Comparison of ENCODE assay signal across 11 mouse cellular contexts in genomic region chr13:38170707-38171144, GRCm38 (mm10). TPM values are rescaled to one million over a fixed set of nuclear protein-coding genes. Genes with fewer than 3 reads are reported as not detected.
DNase-seq lines count a peak whose midpoint lies in the region; ATAC-seq and TF ChIP-seq lines count a peak whose summit lies in the region.
"Had no signal": no experiment of that assay in that cellular context is flagged by ENCODE, and none has a peak within 500 bp of the region (broad histone marks: within the 10 kb centered on the region; RNA-seq: fewer than 3 reads in every experiment).

No protein-coding gene starts in this region.

- no peak overlapping the region for H3K4me3 ChIP-seq in liver, postnatal 0 days (ENCODE audit: low read depth, low read length)
- no peak overlapping the region for H3K4me3 ChIP-seq in liver, embryonic 11.5 days (ENCODE audit: low read depth, low read length)
- H3K4me3 ChIP-seq in heart, embryonic 16.5 days (ENCODE audit: low read length) = 0 out of 2 replicates have a peak overlapping the region, but pooled peaks have one; percentile 4
- H3K4me3 ChIP-seq in hindbrain, embryonic 13.5 days = no peak overlapping the region
- H3K4me3 ChIP-seq: embryonic facial prominence, embryonic 13.5 days; hindbrain, embryonic 15.5 days; liver, embryonic 12.5 days had no signal

- DNase-seq in liver, postnatal 0 days = no peak
- DNase-seq in liver, embryonic 11.5 days (ENCODE audit: low spot score) = no peak
- peak; percentile 56 to 67 for DNase-seq in kidney, postnatal 25 days
- peak; percentile 51 for DNase-seq in testis, postnatal 10 days (ENCODE audit: low spot score)
- DNase-seq in spleen, postnatal 10 days (ENCODE audit: low spot score in 2 of 2) = no peak

- no peaks in the 10 kb centered on the region for H3K27me3 ChIP-seq in liver, postnatal 0 days (ENCODE audit: insufficient read depth, low read length)
- no peaks in the 10 kb centered on the region for H3K27me3 ChIP-seq in liver, embryonic 11.5 days (replicated peaks; ENCODE audit: control insufficient read depth, insufficient read depth, low read length)
- H3K27me3 ChIP-seq in heart, embryonic 16.5 days (ENCODE audit: control insufficient read depth, insufficient read depth, low read length) = no peaks in the 10 kb centered on the region
- H3K27me3 ChIP-seq in hindbrain, embryonic 13.5 days = no peaks in the 10 kb centered on the region
- H3K27me3 ChIP-seq: embryonic facial prominence, embryonic 13.5 days; hindbrain, embryonic 15.5 days; liver, embryonic 12.5 days had no signal

- H3K36me3 ChIP-seq in liver, postnatal 0 days (replicated peaks; ENCODE audit: insufficient read depth, low read length) = peaks cover 14% of the 10 kb centered on the region; the same call in 1 of the 2 replicates
- no peaks in the 10 kb centered on the region; the same call in 1 of the 2 replicates for H3K36me3 ChIP-seq in liver, embryonic 11.5 days (ENCODE audit: control insufficient read depth, insufficient read depth, low read length)
- H3K36me3 ChIP-seq in heart, embryonic 16.5 days (ENCODE audit: control insufficient read depth, insufficient read depth) = peaks cover 52% of the 10 kb centered on the region
- no peaks in the 10 kb centered on the region for H3K36me3 ChIP-seq in hindbrain, embryonic 13.5 days
- H3K36me3 ChIP-seq: embryonic facial prominence, embryonic 13.5 days; hindbrain, embryonic 15.5 days had no signal

- H3K4me2 ChIP-seq in liver, postnatal 0 days (ENCODE audit: low read depth, low read length) = no peak overlapping the region
- H3K4me2 ChIP-seq in liver, embryonic 11.5 days = no peak overlapping the region
- H3K4me2 ChIP-seq in heart, embryonic 16.5 days (ENCODE audit: low read depth, low read length) = peak overlapping the region; percentile 60
- no peak overlapping the region for H3K4me2 ChIP-seq in hindbrain, embryonic 13.5 days
- H3K4me2 ChIP-seq: embryonic facial prominence, embryonic 13.5 days; hindbrain, embryonic 15.5 days; liver, embryonic 12.5 days had no signal

- H3K4me1 ChIP-seq in liver, postnatal 0 days (ENCODE audit: insufficient read depth) = peaks cover 4% of the 10 kb centered on the region; the same call in 1 of the 2 replicates
- 0 out of 2 replicates have a peak, but pooled peaks cover 3% of the 10 kb centered on the region for H3K4me1 ChIP-seq in liver, embryonic 11.5 days (replicated peaks; ENCODE audit: control insufficient read depth, insufficient read depth, low read length)
- H3K4me1 ChIP-seq in heart, embryonic 16.5 days (ENCODE audit: control insufficient read depth, insufficient read depth, low read length) = peaks cover 19% of the 10 kb centered on the region
- H3K4me1 ChIP-seq in hindbrain, embryonic 13.5 days (replicated peaks) = 0 out of 2 replicates have a peak, but pooled peaks cover 4% of the 10 kb centered on the region
- H3K4me1 ChIP-seq: embryonic facial prominence, embryonic 13.5 days; hindbrain, embryonic 15.5 days had no signal

- TF ChIP-seq EP300 in liver, postnatal 0 days (IDR thresholded peaks at IDR 0.05; ENCODE audit: low read depth) = no peak

- WGBS in liver, postnatal 0 days (ENCODE audit: insufficient replicate concordance) = 49% methylated on average over 4 of the region's 4 CpGs
- 17% methylated on average over 4 of the region's 4 CpGs for WGBS in liver, embryonic 11.5 days
- WGBS in heart, embryonic 16.5 days = 4% methylated on average over 4 of the region's 4 CpGs
- WGBS in hindbrain, embryonic 13.5 days = 54% methylated on average over 4 of the region's 4 CpGs

- ATAC-seq in liver, postnatal 0 days = 0 out of 2 replicates have a peak, but pooled peaks have one; percentile 19
- ATAC-seq in liver, embryonic 11.5 days (replicated peaks; ENCODE audit: low FRiP score) = no peak
- ATAC-seq in heart, embryonic 16.5 days (replicated peaks; ENCODE audit: extremely low read depth, insufficient read depth, low FRiP score) = peak; percentile 98
- no peak for ATAC-seq in hindbrain, embryonic 13.5 days (ENCODE audit: low FRiP score)
- no peak for ATAC-seq in inflammation-experienced regulatory T-cells, adult 6 months
- ATAC-seq: liver, embryonic 12.5 days had no signal

- H3K9ac ChIP-seq in liver, postnatal 0 days (replicated peaks) = no peak overlapping the region
- no peak overlapping the region for H3K9ac ChIP-seq in liver, embryonic 11.5 days (ENCODE audit: low read depth, low read length)
- peak overlapping the region; percentile 61 for H3K9ac ChIP-seq in heart, embryonic 16.5 days (ENCODE audit: low read length)
- no peak overlapping the region for H3K9ac ChIP-seq in hindbrain, embryonic 13.5 days
- H3K9ac ChIP-seq: embryonic facial prominence, embryonic 13.5 days; hindbrain, embryonic 15.5 days; liver, embryonic 12.5 days had no signal

- TF ChIP-seq CTCF in liver, postnatal 0 days (IDR thresholded peaks at IDR 0.05; ENCODE audit: low read depth) = no peak

- H3K9me3 ChIP-seq in liver, postnatal 0 days (ENCODE audit: low read length) = no peaks in the 10 kb centered on the region
- H3K9me3 ChIP-seq in liver, embryonic 11.5 days (ENCODE audit: control insufficient read depth, low read length) = no peaks in the 10 kb centered on the region
- no peaks in the 10 kb centered on the region for H3K9me3 ChIP-seq in heart, embryonic 16.5 days (replicated peaks; ENCODE audit: control insufficient read depth, low read length)
- H3K9me3 ChIP-seq in hindbrain, embryonic 13.5 days = no peaks in the 10 kb centered on the region
- H3K9me3 ChIP-seq: embryonic facial prominence, embryonic 13.5 days; hindbrain, embryonic 15.5 days; liver, embryonic 12.5 days had no signal

- no peak overlapping the region for H3K27ac ChIP-seq in liver, postnatal 0 days (ENCODE audit: low read depth)
- H3K27ac ChIP-seq in liver, embryonic 11.5 days (ENCODE audit: low read depth, low read length) = no peak overlapping the region
- H3K27ac ChIP-seq in heart, embryonic 16.5 days (ENCODE audit: low read length) = peak overlapping the region; percentile 99
- H3K27ac ChIP-seq in hindbrain, embryonic 13.5 days = no peak overlapping the region
- H3K27ac ChIP-seq: embryonic facial prominence, embryonic 13.5 days; hindbrain, embryonic 15.5 days; liver, embryonic 12.5 days had no signal

RNA-seq across cellular contexts. Expression of gene Dsp, which starts 19.6 kb away (rescaled TPM):
- 1.9 TPM in 2 replicates for polyA plus RNA-seq in liver, postnatal 0 days (2015; fragmentation: Nextera tagmentation; extraction: Ambion mirVana)
- 5.4 and 5.5 TPM in 2 replicates for polyA plus RNA-seq in liver, embryonic 11.5 days (2014; fragmentation: Nextera tagmentation; extraction: Ambion mirVana)
- 40.0 and 44.1 TPM in 2 replicates for polyA plus RNA-seq in heart, embryonic 16.5 days (2015; fragmentation: Nextera tagmentation; extraction: Ambion mirVana)
- polyA plus RNA-seq in hindbrain, embryonic 13.5 days (2015; fragmentation: Nextera tagmentation; extraction: Ambion mirVana) = 0.30 and 0.31 TPM in 2 replicates
- under 1 TPM; 0.09 to 0.31 (median 0.28) TPM for polyA plus RNA-seq in inflammation-experienced regulatory T-cells, adult 6 months (2017; shearing (Covaris generic))

RNA-seq across cellular contexts. Expression of gene Snrnp48, which starts 34.0 kb away (rescaled TPM):
- 12.1 TPM in 2 replicates for polyA plus RNA-seq in liver, postnatal 0 days (2015; fragmentation: Nextera tagmentation; extraction: Ambion mirVana)
- polyA plus RNA-seq in liver, embryonic 11.5 days (2014; fragmentation: Nextera tagmentation; extraction: Ambion mirVana) = 32.5 and 40.1 TPM in 2 replicates
- polyA plus RNA-seq in heart, embryonic 16.5 days (2015; fragmentation: Nextera tagmentation; extraction: Ambion mirVana) = 23.4 and 25.2 TPM in 2 replicates
- polyA plus RNA-seq in hindbrain, embryonic 13.5 days (2015; fragmentation: Nextera tagmentation; extraction: Ambion mirVana) = 29.1 and 32.4 TPM in 2 replicates
- 10 to 100 TPM; 50.6 to 77.0 (median 52.7) TPM for polyA plus RNA-seq in inflammation-experienced regulatory T-cells, adult 6 months (2017; shearing (Covaris generic))

Comparison
In these comparisons a context has a peak if more than half of its experiments do, and no peak if none do; other contexts are left out.
1. ATAC-seq: peak in liver, postnatal 0 days (single experiment) and heart, embryonic 16.5 days (single experiment); none in liver, embryonic 11.5 days (single experiment), hindbrain, embryonic 13.5 days (single experiment) and inflammation-experienced regulatory T-cells, adult 6 months (single experiment).
2. DNase-seq: peak in kidney, postnatal 25 days (2 of 2) and testis, postnatal 10 days (single experiment); none in liver, postnatal 0 days (single experiment), liver, embryonic 11.5 days (single experiment) and spleen, postnatal 10 days (0 of 2).